Mouse (Mus musculus) ES-Bruce4 (cell line): Measurements from ENCODE around the gene Mycbpap.

Experiments
- CTCF ChIP-seq: IDR thresholded peaks from one replicate; pipeline ENCODE4 v1.8.1; 2011; ENCODE audit warnings: low read depth, low read length
- EP300 ChIP-seq: IDR thresholded peaks from 2 replicates; pipeline ENCODE4 v1.6.1; 2011; ENCODE audit warnings: low read depth, low read length; ENCODE audit not compliant: insufficient read depth

DNA sequence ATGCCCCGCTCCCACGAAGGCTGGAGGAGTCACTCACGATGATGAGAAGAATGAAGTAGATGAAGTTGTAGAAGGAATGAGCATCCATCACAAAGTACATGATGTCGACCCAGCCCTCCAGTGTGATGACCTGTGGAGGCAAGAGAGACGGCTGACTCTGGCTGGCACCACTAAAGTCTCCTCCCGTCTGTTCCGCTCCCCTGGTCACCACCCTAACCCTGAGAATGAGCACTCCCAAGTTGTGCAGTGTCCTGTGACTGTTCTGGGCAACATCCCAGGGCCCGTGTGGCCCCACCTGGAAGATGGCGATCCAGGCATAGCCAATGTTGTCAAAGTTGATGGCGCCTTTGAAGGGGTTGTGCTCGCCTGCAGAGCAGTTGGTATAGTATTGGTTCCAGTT lies 59.7 kb downstream of the Mycbpap start:
- TF ChIP-seq CTCF (no peak), EP300 (no peak)
